Mouse (Mus musculus) forebrain, embryonic 11.5 days (tissue): ENCODE data around the gene Vmn2r121. TPM values are rescaled to one million over a fixed set of nuclear protein-coding genes. Genes with fewer than 3 reads are reported as not detected.

Source experiments
- ATAC-seq: fragments of 200-750 bp; cut with Nextera tagmentation; replicated peaks from 2 replicates; pipeline ENCODE4 v1.8.0; 2017; ENCODE audit warnings: moderate TSS enrichment; ENCODE audit not compliant: low FRiP score
- DNase-seq: peaks from one replicate; pipeline ENCODE4 v3.0.0-alpha.2; 2017; ENCODE audit warnings: low spot score
- H3K27ac ChIP-seq: fragments of 300-500 bp; sonication (generic); 2 replicates; pipeline ENCODE4 v1.5.1; 2014; ENCODE audit warnings: low read depth, low read length
- H3K27me3 ChIP-seq: fragments of 300-500 bp; sonication (generic); 2 replicates; pipeline ENCODE4 v1.6.1; 2014; ENCODE audit warnings: mild to moderate bottlenecking, low read length, mixed read lengths; ENCODE audit not compliant: control insufficient read depth, insufficient read depth
- H3K36me3 ChIP-seq: fragments of 300-500 bp; sonication (generic); 2 replicates; pipeline ENCODE4 v1.6.1; 2014; ENCODE audit warnings: mild to moderate bottlenecking, low read length, moderate library complexity, mixed read lengths; ENCODE audit not compliant: control insufficient read depth, insufficient read depth
- H3K4me1 ChIP-seq: fragments of 300-500 bp; sonication (generic); replicated peaks from 2 replicates; pipeline ENCODE4 v1.6.1; 2014; ENCODE audit warnings: low read length, mixed read lengths; ENCODE audit not compliant: control insufficient read depth, insufficient read depth
- H3K4me2 ChIP-seq: fragments of 300-500 bp; sonication (generic); 2 replicates; pipeline ENCODE4 v1.6.1; 2014; ENCODE audit warnings: low read depth, mild to moderate bottlenecking, low read length, moderate library complexity, mixed read lengths; ENCODE audit not compliant: severe bottlenecking
- H3K4me3 ChIP-seq: fragments of 300-500 bp; sonication (generic); 2 replicates; pipeline ENCODE4 v1.5.1; 2014; ENCODE audit warnings: low read depth, low read length
- H3K9ac ChIP-seq: fragments of 300-500 bp; sonication (generic); 2 replicates; pipeline ENCODE4 v1.6.1; 2014; ENCODE audit warnings: low read length
- H3K9me3 ChIP-seq: fragments of 300-500 bp; sonication (generic); 2 replicates; pipeline ENCODE4 v1.6.1; 2016; ENCODE audit warnings: low read length, mixed read lengths; ENCODE audit not compliant: control insufficient read depth
- WGBS: fragments of 180-500 bp; shearing (Covaris S2); extraction: QIAGEN DNeasy Blood & Tissue Kit; methylation state at CpG from one replicate; pipeline ENCODE4 v1.1.7; 2014; 5-methylcytosine and 5-hydroxymethylcytosine counted together
- polyA plus RNA-seq: library from polyadenylated mRNA; unstranded; fragments of >200 nt; fragmentation: Nextera tagmentation; extraction: Ambion mirVana; gene quantifications from 2 replicates; pipeline ENCODE4 v1.2.1, GENCODE M21; 2014

The Vmn2r121 gene
- polyA plus RNA-seq, result not detected in 2 replicates

- DNase-seq (no peak), ATAC-seq (no peak)
- H3K4me3 ChIP-seq, result no peak within 1 kb of the TSS
- H3K27me3 ChIP-seq, result no peaks in the 10 kb centered on the region
- no peak within 1 kb of the TSS for H3K9ac ChIP-seq
- H3K27ac ChIP-seq, result no peak within 1 kb of the TSS
- H3K36me3 ChIP-seq, result no peaks in the 10 kb centered on the region
- H3K9me3 ChIP-seq, result no peaks in the 10 kb centered on the region
- no peaks in the 10 kb centered on the region for H3K4me1 ChIP-seq
- 68% methylated on average over 5 of the region's 5 CpGs for WGBS
- no peak within 1 kb of the TSS for H3K4me2 ChIP-seq
Observed at GRCm38 (mm10) chrX:124135852-124136251, at the start of gene Vmn2r121. Gene Vmn2r121 (minus strand): TSS chrX:124135952.
